Mouse (Mus musculus) right cerebral cortex, postnatal 10 days (tissue): Measurements from ENCODE around the gene Prx.

ENCODE experiments used
- DNase-seq, 2 experiments: peaks; one replicate each; pipeline ENCODE4 v3.0.0; 2021; ENCODE audit warnings: low spot score in 2 of 2

Gene Prx

GRCm38 (mm10) chr7:27560291-27560887 is 61.3 kb downstream of the Prx start:
- DNase-seq: no peak

- DNase-seq: no peak
Observed at GRCm38 (mm10) chr7:27560978-27561377, 61.9 kb downstream of the Prx start.
